Mouse (Mus musculus) kidney, embryonic 14.5 days (tissue): ENCODE data around the gene Rusc2. TPM values are rescaled to one million over a fixed set of nuclear protein-coding genes. Genes with fewer than 3 reads are reported as not detected.

Experiments
- ATAC-seq: fragments of 200-750 bp; cut with Nextera tagmentation; 2 replicates; pipeline ENCODE4 v1.8.0; 2017; ENCODE audit warnings: moderate number of reproducible peaks, mild to moderate bottlenecking, moderate TSS enrichment, moderate library complexity; ENCODE audit not compliant: low FRiP score, low TSS enrichment
- H3K27ac ChIP-seq: fragments of 300-500 bp; sonication (generic); 2 replicates; pipeline ENCODE4 v1.5.1; 2014; ENCODE audit warnings: low read depth, mild to moderate bottlenecking, low read length, moderate library complexity, mixed read lengths
- H3K27me3 ChIP-seq: fragments of 300-500 bp; sonication (generic); 2 replicates; pipeline ENCODE4 v1.6.1; 2014; ENCODE audit warnings: mild to moderate bottlenecking, low read length; ENCODE audit not compliant: control insufficient read depth, insufficient read depth
- H3K36me3 ChIP-seq: fragments of 300-500 bp; sonication (generic); 2 replicates; pipeline ENCODE4 v1.6.1; 2014; ENCODE audit warnings: low read length, mixed read lengths; ENCODE audit not compliant: control insufficient read depth, insufficient read depth
- H3K4me1 ChIP-seq: fragments of 300-500 bp; sonication (generic); 2 replicates; pipeline ENCODE4 v1.6.1; 2014; ENCODE audit warnings: low read length, mixed read lengths; ENCODE audit not compliant: control insufficient read depth, insufficient read depth
- H3K4me2 ChIP-seq: fragments of 300-500 bp; sonication (generic); replicated peaks from 2 replicates; pipeline ENCODE4 v1.6.1; 2014; ENCODE audit warnings: low read depth, mild to moderate bottlenecking, low read length
- H3K4me3 ChIP-seq: fragments of 300-500 bp; sonication (generic); 2 replicates; pipeline ENCODE4 v1.5.1; 2014; ENCODE audit warnings: mild to moderate bottlenecking, low read length
- H3K9ac ChIP-seq: fragments of 300-500 bp; sonication (generic); 2 replicates; pipeline ENCODE4 v1.6.1; 2014; ENCODE audit warnings: low read depth, mild to moderate bottlenecking, low read length, moderate library complexity
- H3K9me3 ChIP-seq: fragments of 300-500 bp; sonication (generic); 2 replicates; pipeline ENCODE4 v1.6.1; 2016; ENCODE audit warnings: low read length; ENCODE audit not compliant: control insufficient read depth
- WGBS: fragments of 180-500 bp; shearing (Covaris S2); extraction: QIAGEN DNeasy Blood & Tissue Kit; methylation state at CpG from one replicate; pipeline ENCODE4 v1.1.7; 2014; 5-methylcytosine and 5-hydroxymethylcytosine counted together
- polyA plus RNA-seq: library from polyadenylated mRNA; unstranded; fragments of >200 nt; fragmentation: Nextera tagmentation; extraction: Ambion mirVana; gene quantifications from 2 replicates; pipeline ENCODE4 v1.2.1, GENCODE M21; 2014

The Rusc2 gene
- 8.9 and 11.2 TPM in 2 replicates for polyA plus RNA-seq

GRCm38 (mm10) chr4:43381408-43382154 lies at the start of gene Rusc2:
TSS of gene Rusc2 (plus strand) at chr4:43381979.
- Histone ChIP-seq H3K27me3 (no peaks in the 10 kb centered on the region), H3K4me2 (peak within 1 kb of the TSS; percentile 91), H3K36me3 (no peaks in the 10 kb centered on the region), H3K9me3 (no peaks in the 10 kb centered on the region), H3K27ac (no peak within 1 kb of the TSS), H3K4me1 (0 out of 2 replicates have a peak, but pooled peaks cover 4% of the 10 kb centered on the region), H3K4me3 (peak within 1 kb of the TSS; percentile 68), H3K9ac (peak within 1 kb of the TSS; percentile 74)
- ATAC-seq = peak; percentile 93
- WGBS = 1% methylated on average over 58 of the region's 63 CpGs

GRCm38 (mm10) chr4:43334771-43335170 lies 47.0 kb upstream of the Rusc2 start:
- Histone ChIP-seq H3K4me2 (no peak overlapping the region), H3K9ac (no peak overlapping the region), H3K4me3 (no peak overlapping the region), H3K36me3 (no peaks in the 10 kb centered on the region), H3K9me3 (peaks cover 10% of the 10 kb centered on the region), H3K27ac (no peak overlapping the region), H3K27me3 (no peaks in the 10 kb centered on the region), H3K4me1 (no peaks in the 10 kb centered on the region)
- 59% methylated on average over 2 of the region's 2 CpGs for WGBS
- no peak for ATAC-seq

- Histone ChIP-seq H3K27me3 (no peaks in the 10 kb centered on the region), H3K36me3 (no peaks in the 10 kb centered on the region), H3K4me3 (no peak overlapping the region), H3K4me2 (no peak overlapping the region), H3K4me1 (no peaks in the 10 kb centered on the region), H3K9ac (no peak overlapping the region), H3K27ac (no peak overlapping the region), H3K9me3 (peaks cover 10% of the 10 kb centered on the region)
- no peak for ATAC-seq
Observed at GRCm38 (mm10) chr4:43336176-43336575, 45.6 kb upstream of the Rusc2 start.

- Histone ChIP-seq H3K4me1 (no peaks in the 10 kb centered on the region), H3K9ac (no peak overlapping the region), H3K4me3 (no peak overlapping the region), H3K27me3 (no peaks in the 10 kb centered on the region), H3K9me3 (peaks cover 10% of the 10 kb centered on the region), H3K27ac (no peak overlapping the region), H3K36me3 (no peaks in the 10 kb centered on the region), H3K4me2 (no peak overlapping the region)
- WGBS = 42% methylated on average over 4 of the region's 4 CpGs
- ATAC-seq = no peak
Observed at GRCm38 (mm10) chr4:43340096-43340804, 41.5 kb upstream of the Rusc2 start.

- H3K36me3 ChIP-seq = no peaks in the 10 kb centered on the region
- no peak overlapping the region for H3K4me3 ChIP-seq
- no peak for ATAC-seq
- no peaks in the 10 kb centered on the region for H3K27me3 ChIP-seq
- no peaks in the 10 kb centered on the region for H3K4me1 ChIP-seq
- peaks cover 6% of the 10 kb centered on the region for H3K9me3 ChIP-seq
- H3K4me2 ChIP-seq = no peak overlapping the region
- no peak overlapping the region for H3K27ac ChIP-seq
- WGBS = 87% methylated on average over 7 of the region's 7 CpGs
- no peak overlapping the region for H3K9ac ChIP-seq
Observed at GRCm38 (mm10) chr4:43341276-43341891, 40.4 kb upstream of the Rusc2 start.

GRCm38 (mm10) chr4:43342443-43342842 lies 39.3 kb upstream of the Rusc2 start:
- Histone ChIP-seq H3K27me3 (no peaks in the 10 kb centered on the region), H3K27ac (no peak overlapping the region), H3K4me3 (no peak overlapping the region), H3K4me1 (no peaks in the 10 kb centered on the region), H3K4me2 (no peak overlapping the region), H3K36me3 (no peaks in the 10 kb centered on the region), H3K9me3 (no peaks in the 10 kb centered on the region), H3K9ac (no peak overlapping the region)
- ATAC-seq = no peak
- 93% methylated on average over 10 of the region's 10 CpGs for WGBS

GRCm38 (mm10) chr4:43344932-43345331 lies 36.8 kb upstream of the Rusc2 start:
- no peak for ATAC-seq
- no peak overlapping the region for H3K4me2 ChIP-seq
- H3K4me3 ChIP-seq = no peak overlapping the region
- H3K4me1 ChIP-seq = no peaks in the 10 kb centered on the region
- H3K9me3 ChIP-seq = no peaks in the 10 kb centered on the region
- H3K27me3 ChIP-seq = no peaks in the 10 kb centered on the region
- H3K9ac ChIP-seq = no peak overlapping the region
- WGBS = 96% methylated on average over 2 of the region's 2 CpGs
- H3K27ac ChIP-seq = no peak overlapping the region
- no peaks in the 10 kb centered on the region for H3K36me3 ChIP-seq

- no peak overlapping the region for H3K9ac ChIP-seq
- H3K36me3 ChIP-seq = no peaks in the 10 kb centered on the region
- H3K27me3 ChIP-seq = no peaks in the 10 kb centered on the region
- no peaks in the 10 kb centered on the region for H3K9me3 ChIP-seq
- no peak for ATAC-seq
- 87% methylated on average over 5 of the region's 5 CpGs for WGBS
- H3K27ac ChIP-seq = no peak overlapping the region
- H3K4me3 ChIP-seq = no peak overlapping the region
- no peaks in the 10 kb centered on the region for H3K4me1 ChIP-seq
- no peak overlapping the region for H3K4me2 ChIP-seq
Observed at GRCm38 (mm10) chr4:43349206-43349605, 32.6 kb upstream of the Rusc2 start.

GRCm38 (mm10) chr4:43350038-43350560 lies 31.7 kb upstream of the Rusc2 start:
- Histone ChIP-seq H3K4me3 (no peak overlapping the region), H3K4me2 (no peak overlapping the region), H3K36me3 (no peaks in the 10 kb centered on the region), H3K27me3 (no peaks in the 10 kb centered on the region), H3K4me1 (no peaks in the 10 kb centered on the region), H3K9ac (no peak overlapping the region), H3K9me3 (no peaks in the 10 kb centered on the region), H3K27ac (no peak overlapping the region)
- WGBS = 81% methylated on average over 6 of the region's 6 CpGs
- no peak for ATAC-seq
